Mouse (Mus musculus) right cerebral cortex, adult 2 months (tissue): ENCODE measurements around the gene Gm8890.
"Not testable (repeated sequence)": the region's sequence is repeated elsewhere in the genome, so short reads cannot be mapped to it uniquely, and the experiment has no call there.

Source experiments
- DNase-seq, 2 experiments: peaks; one replicate each; pipeline ENCODE4 v3.0.0; 2021 to 2022; ENCODE audit warnings: low spot score in 2 of 2

Gm8890 gene

DNA sequence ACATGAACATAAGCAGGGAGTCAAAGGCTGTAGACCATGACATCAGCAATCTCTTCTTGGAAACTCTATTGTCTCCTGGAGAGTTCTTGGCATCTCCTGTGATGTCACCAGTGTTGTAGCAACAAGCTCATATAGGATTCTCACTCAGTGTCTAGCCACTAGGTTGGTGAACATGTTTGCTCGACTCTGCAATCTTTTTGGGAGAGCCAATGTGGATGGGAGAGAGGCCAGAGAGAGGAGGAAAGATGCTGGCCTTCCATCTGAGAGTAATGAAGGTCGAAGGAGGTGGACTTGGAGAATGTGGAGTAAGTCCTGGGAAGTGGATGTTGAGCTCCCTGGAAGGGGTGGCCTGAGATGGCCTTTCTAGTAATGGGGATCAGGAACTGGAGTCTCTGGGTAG, at the start of gene Gm8890:
Gene Gm8890 (plus strand): TSS at position 301 of the 400 bp plus-strand sequence.
- DNase-seq = not testable (repeated sequence)

GRCm38 (mm10) chr5:11256221-11256620, 388 bp downstream of the Gm8890 start:
- DNase-seq = not testable (repeated sequence)
